Mouse (Mus musculus) kidney, adult 2 months (tissue): ENCODE results near the gene Dkk2.

ENCODE experiments used
- CTCF ChIP-seq: fragments of 200-500 bp; conservative IDR thresholded peaks from 2 replicates; pipeline ENCODE4 v1.5.1; 2011; ENCODE audit warnings: low read depth, mild to moderate bottlenecking, control low read depth, low read length, moderate library complexity, mixed read lengths; ENCODE audit not compliant: insufficient read depth, insufficient read length
- POLR2A ChIP-seq: fragments of 200-500 bp; IDR thresholded peaks from one replicate; pipeline ENCODE4 v1.6.1; 2011; ENCODE audit warnings: low read depth, low read length, control low read depth

GRCm38 (mm10) chr3:132186888-132187552, 101.9 kb downstream of the Dkk2 start:
- no peak for TF ChIP-seq CTCF
- TF ChIP-seq POLR2A: no peak
